Mouse (Mus musculus) myocyte (in vitro differentiated cells): ENCODE measurements around the gene Ppp2r5b.

Source experiments
- MAX ChIP-seq: IDR thresholded peaks from one replicate; pipeline ENCODE4 v1.6.1; 2011; ENCODE audit warnings: low read depth, mild to moderate bottlenecking, control low read depth
- MYOG ChIP-seq, 3 experiments: IDR thresholded peaks; one replicate each; pipeline ENCODE4 v1.6.1; 2011; ENCODE audit warnings: control low read depth in 2 of 3, low read depth in 2 of 3, mild to moderate bottlenecking in 2 of 3; ENCODE audit not compliant: insufficient read length in 2 of 3, control insufficient read depth in 1 of 3, insufficient read depth in 1 of 3
- POLR2A ChIP-seq: IDR thresholded peaks from one replicate; pipeline ENCODE4 v1.6.1; 2011; ENCODE audit warnings: low read depth, mild to moderate bottlenecking, control low read depth, moderate library complexity; ENCODE audit not compliant: insufficient read length
- POLR2AphosphoS2 ChIP-seq: IDR thresholded peaks from one replicate; pipeline ENCODE4 v1.6.1; 2011; ENCODE audit warnings: low read depth, control low read depth; ENCODE audit not compliant: insufficient read length
- USF1 ChIP-seq: IDR thresholded peaks from one replicate; pipeline ENCODE4 v1.6.1; 2011; ENCODE audit warnings: low read depth, mild to moderate bottlenecking, control low read depth, moderate library complexity

- TF ChIP-seq POLR2A, result peak; percentile 85
- TF ChIP-seq MAX, result no peak
- peak in 2 of 3 experiments; percentile 57 to 82 for TF ChIP-seq MYOG (IDR thresholded peaks at IDR 0.05; ENCODE audit: control insufficient read depth in 1 of 3, insufficient read depth in 1 of 3, insufficient read length in 2 of 3, low read depth in 2 of 3)
- peak; percentile 73 for TF ChIP-seq POLR2AphosphoS2
- TF ChIP-seq USF1, result no peak
Measured at GRCm38 (mm10) chr19:6276426-6277421, 41.1 kb upstream of the Ppp2r5b start, which contains the start of gene Ehd1.
